Mouse (Mus musculus): ENCODE data around the gene Sstr2.

The Sstr2 gene

GRCm38 (mm10) chr11:113618672-113619419 lies at the start of gene Sstr2:
Gene Sstr2, plus strand, starts transcription at chr11:113619342.
- in situ Hi-C loops (cut with MboI, MseI), result loop anchor here (5.0 kb wide), 2 partner anchors 112 to 432 kb away; no protein-coding TSS in a partner anchor

DNA sequence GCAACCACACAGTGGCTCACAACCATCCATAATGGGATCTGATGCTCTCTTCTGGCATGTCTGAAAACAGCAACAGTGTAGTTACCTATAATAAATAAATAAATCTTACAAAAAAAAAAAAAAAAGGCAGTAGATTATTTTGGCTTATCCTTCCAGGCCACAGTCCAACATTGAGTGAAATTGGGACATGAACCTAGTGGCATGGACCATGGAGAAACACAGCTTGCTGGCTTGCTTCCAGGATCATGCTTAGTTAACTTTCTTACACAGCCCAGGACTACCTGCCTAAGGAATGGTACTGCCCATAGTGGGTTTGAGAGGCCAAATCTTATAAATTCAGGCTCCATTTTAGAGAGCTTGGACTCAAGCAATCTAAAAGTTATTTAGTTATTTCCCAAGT lies 47.5 kb upstream of the Sstr2 start:
- in situ Hi-C loops (cut with MboI, MseI), result loop anchor here (25.0 kb wide), 1 partner anchor 1091 kb away; the partner anchor contains the start of gene Rpl38

DNA sequence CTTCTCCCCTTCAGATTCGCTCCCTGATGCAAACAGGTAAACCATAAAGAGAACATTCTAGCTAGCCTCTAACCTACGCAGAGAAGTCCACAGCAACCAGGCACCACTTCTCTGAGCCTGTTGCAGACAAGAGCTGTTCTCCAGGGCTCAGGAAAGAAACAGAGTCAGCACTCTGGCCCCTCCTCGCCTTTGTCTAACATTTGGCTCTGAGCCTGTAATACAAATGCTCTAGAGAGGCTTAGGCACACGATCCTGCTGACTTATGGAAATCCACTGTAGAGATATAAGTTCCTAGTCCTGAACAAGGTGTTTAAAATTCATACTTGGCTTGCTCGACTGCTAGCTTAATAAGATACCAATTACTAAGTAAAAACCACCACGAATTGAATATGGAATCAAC lies 46.5 kb upstream of the Sstr2 start:
- in situ Hi-C loops (cut with MboI, MseI), result loop anchor here (25.0 kb wide), 1 partner anchor 1090 kb away; the partner anchor contains the start of gene Rpl38

- in situ Hi-C loops (cut with MboI, MseI), result no loop called here
Measured at GRCm38 (mm10) chr11:113577221-113577620, 41.9 kb upstream of the Sstr2 start.

- in situ Hi-C loops (cut with MboI, MseI), result no loop called here
Measured at GRCm38 (mm10) chr11:113583879-113584661, 35.1 kb upstream of the Sstr2 start.

GRCm38 (mm10) chr11:113586423-113586822 lies 32.7 kb upstream of the Sstr2 start:
- in situ Hi-C loops (cut with MboI, MseI), result no loop called here

DNA sequence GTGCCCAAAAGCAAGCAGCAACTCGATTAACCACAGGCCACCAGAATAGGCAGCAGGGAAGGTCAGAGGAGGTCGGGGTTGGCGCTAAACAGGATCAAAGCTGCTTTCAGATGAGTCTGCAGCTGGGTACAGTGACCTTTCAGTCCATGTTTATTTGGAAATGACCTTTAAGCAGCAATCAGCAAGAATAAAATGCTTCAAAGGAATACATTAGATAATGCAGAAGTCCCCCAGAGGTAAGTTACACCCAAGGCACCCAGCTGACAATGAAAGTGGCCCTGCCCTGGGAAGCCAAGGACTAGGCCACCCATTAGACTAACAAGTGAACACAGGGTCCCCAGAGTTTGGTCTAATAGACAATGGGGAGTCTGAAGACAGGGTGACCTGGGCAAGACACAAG lies 30.2 kb upstream of the Sstr2 start:
- in situ Hi-C loops (cut with MboI, MseI), result no loop called here

- in situ Hi-C loops (cut with MboI, MseI), result no loop called here
Measured at GRCm38 (mm10) chr11:113595144-113595543, 24.0 kb upstream of the Sstr2 start.

GRCm38 (mm10) chr11:113597632-113598031 lies 21.5 kb upstream of the Sstr2 start:
- in situ Hi-C loops (cut with MboI, MseI), result no loop called here

GRCm38 (mm10) chr11:113600526-113601245 lies 18.5 kb upstream of the Sstr2 start:
- in situ Hi-C loops (cut with MboI, MseI), result no loop called here

DNA sequence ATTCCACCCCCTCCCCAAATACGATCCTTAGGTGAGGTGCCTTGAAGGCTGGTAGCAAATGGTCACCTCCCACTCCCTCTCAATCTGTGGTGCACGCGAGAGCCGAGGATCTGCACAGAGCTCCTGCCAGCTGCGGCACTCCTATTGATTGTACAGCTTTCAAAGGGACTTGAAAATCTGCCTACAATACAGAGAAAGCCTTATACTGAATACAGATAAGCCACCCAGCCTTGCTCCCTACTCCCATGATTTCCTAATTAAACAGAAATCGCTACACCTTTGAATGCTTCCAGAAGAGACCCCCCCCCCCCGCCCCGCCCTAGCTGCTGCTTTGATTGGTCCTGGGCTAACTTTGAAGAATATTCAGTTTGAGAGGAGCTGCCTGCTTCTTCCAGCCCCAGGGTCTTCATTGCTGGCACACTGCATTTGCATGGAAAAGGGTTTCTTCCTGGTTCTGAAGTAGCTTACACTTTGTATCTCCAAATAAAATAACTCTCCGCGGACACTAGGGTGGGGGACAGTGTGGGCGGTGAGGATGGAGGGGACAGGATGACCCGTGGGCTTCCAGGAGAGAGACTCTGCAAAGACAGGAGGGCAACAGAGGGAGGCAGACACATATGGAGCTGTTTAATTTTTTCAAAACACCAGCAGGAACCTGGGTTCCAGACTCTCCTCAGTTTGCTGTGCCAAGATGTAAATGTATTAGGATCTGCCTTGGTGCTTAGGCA lies 17.4 kb upstream of the Sstr2 start:
- in situ Hi-C loops (cut with MboI, MseI), result no loop called here

GRCm38 (mm10) chr11:113607556-113607955 lies 11.6 kb upstream of the Sstr2 start:
- in situ Hi-C loops (cut with MboI, MseI), result no loop called here

- in situ Hi-C loops (cut with MboI, MseI), result no loop called here
Measured at GRCm38 (mm10) chr11:113609581-113609980, 9.6 kb upstream of the Sstr2 start.

- in situ Hi-C loops (cut with MboI, MseI), result no loop called here
Measured at GRCm38 (mm10) chr11:113610266-113610665, 8.9 kb upstream of the Sstr2 start.

GRCm38 (mm10) chr11:113611112-113611646 lies 8.0 kb upstream of the Sstr2 start:
- in situ Hi-C loops (cut with MboI, MseI), result no loop called here

DNA sequence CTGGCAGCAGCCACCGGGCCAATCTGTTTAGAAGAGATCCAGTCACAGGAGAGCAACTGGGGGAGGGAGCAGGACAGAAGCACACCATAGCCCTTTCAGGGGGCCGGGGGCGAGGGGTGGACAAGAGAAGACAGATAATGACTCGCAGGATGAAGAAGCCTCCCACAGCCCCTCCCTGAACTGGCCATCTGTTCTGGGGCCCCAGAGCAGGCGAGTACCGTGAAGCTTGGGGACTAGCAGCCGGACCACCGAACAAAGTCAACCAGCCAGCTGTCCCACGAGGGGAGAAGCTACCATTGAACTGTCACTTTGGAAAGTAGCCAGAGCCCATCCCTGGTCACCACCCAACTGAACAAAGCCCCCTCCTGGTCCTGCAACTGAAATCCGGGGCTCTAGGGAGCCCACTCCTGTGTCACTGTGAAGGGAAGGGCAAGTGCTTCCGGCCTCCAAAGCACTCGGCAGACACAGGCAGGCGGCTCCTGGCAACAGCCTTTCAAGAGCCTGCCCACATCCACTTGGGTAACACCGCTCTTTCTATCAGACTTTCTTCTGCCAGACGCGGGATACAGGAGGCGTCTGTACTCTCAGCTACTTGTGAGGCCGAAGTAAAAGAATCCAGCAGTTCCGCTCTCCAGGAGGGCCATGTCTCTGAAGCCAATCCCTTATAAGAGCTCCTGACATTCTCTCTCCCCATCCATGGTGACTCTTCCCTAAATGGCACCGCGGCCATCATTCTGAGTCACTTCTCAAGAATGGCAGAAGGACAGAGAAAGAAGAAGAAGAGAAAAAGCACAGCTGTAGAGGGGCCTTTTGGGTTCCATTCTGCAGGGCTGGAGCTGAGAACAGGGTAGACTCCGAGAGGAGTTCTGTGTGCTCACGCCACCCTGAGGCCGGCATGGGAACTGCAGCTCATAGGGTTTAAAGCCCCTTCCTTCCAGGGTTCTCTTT lies 7.2 kb upstream of the Sstr2 start:
- in situ Hi-C loops (cut with MboI, MseI), result no loop called here

DNA sequence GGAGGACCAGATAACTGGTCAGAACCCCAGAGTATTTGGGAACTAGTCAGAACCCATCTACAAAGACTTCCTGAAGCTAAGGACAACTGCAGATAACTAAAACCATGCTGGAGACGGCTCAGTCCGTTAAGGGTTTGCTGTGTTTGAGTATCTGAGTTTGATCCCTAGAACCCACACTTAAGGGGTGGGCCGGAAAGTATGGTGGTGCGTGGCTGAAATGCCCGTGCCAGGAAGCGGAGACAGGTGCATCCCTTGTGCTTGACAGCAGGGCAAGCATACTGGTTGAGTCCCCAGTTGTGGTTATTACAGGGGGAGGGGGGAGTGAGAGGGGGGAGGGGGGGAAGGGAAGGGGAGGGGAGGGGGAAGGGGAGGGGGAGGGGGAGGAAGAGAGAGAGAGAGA lies 4.7 kb upstream of the Sstr2 start:
- in situ Hi-C loops (cut with MboI, MseI), result no loop called here

- in situ Hi-C loops (cut with MboI, MseI), result loop anchor here (5.0 kb wide), 2 partner anchors 110 to 430 kb away; no protein-coding TSS in a partner anchor
Measured at GRCm38 (mm10) chr11:113617132-113617911, 1.8 kb upstream of the Sstr2 start.

- in situ Hi-C loops (cut with MboI, MseI), result loop anchor here (5.0 kb wide), 2 partner anchors 111 to 431 kb away; no protein-coding TSS in a partner anchor
Measured at GRCm38 (mm10) chr11:113618303-113618671, 855 bp upstream of the Sstr2 start.

All from regulatory T cell (primary cell).